Mouse (Mus musculus) pancreas, adult 10 weeks (tissue): Measurements from ENCODE around the gene Cox15. TPM values are rescaled to one million over a fixed set of nuclear protein-coding genes. Genes with fewer than 3 reads are reported as not detected.

Source experiments
- polyA plus RNA-seq: library from polyadenylated mRNA; stranded (reverse); fragments of 350-450 nt; fragmentation: Illumina TruSeq; extraction: RNeasy Lipid Tissue Mini Kit (QIAGEN cat#74804); gene quantifications from one replicate; pipeline ENCODE4 v1.2.3, GENCODE M21; 2015; ENCODE audit warnings: low read depth, low replicate concordance; ENCODE audit not compliant: insufficient read depth

Gene Cox15
- polyA plus RNA-seq, result 2.5 TPM

GRCm38 (mm10) chr19:43752489-43753225 is at the start of gene Cox15, which contains the start of gene Cutc:
Gene Cox15 (minus strand): TSS chr19:43753000.
Gene Cutc (plus strand): TSS chr19:43752996.

DNA sequence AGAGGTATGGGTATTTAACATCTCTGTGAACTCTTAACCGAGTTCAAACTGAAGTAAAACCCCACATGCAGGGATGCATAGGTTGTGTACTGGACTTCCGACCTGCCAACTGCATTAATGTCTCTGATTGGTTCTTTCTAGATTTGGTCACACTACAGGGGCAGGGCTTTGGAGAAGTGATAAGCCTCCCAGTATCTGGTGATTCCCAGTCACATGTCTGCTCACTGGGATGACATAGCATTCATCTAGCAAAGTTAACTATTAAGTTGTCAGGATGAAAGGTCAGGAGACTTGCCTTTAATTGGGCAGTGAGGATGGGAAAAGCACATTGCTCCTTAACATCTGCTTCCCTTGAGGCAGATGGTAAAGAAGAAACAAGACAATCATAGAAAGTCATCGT is 29.2 kb upstream of the Cox15 start, which contains the start of gene Abcc2:
Gene Abcc2 (plus strand): TSS at position 213 of the 400 bp plus-strand sequence.

GRCm38 (mm10) chr19:43689419-43690246 is 63.2 kb downstream of the Cox15 start, which contains the start of gene Entpd7:
Gene Entpd7 (plus strand): TSS chr19:43689672.

Other genes starting within 250 kb of the Cox15 start
- gene Got1, start 228.4 kb downstream of the Cox15 start, polyA plus RNA-seq, result 9.6 TPM
- gene Nkx2-3, start 140.7 kb downstream of the Cox15 start, polyA plus RNA-seq, result 3.1 TPM
- 38.0 TPM for gene Slc25a28, start 78.1 kb downstream of the Cox15 start, polyA plus RNA-seq
- 3.5 TPM for gene Entpd7, start 63.3 kb downstream of the Cox15 start, polyA plus RNA-seq
- gene Cutc, start within 50 bp of the Cox15 start, polyA plus RNA-seq, result 3.3 TPM
- not detected for gene Abcc2, start 29.2 kb upstream of the Cox15 start, polyA plus RNA-seq
- 5.9 TPM for gene Dnmbp, start 187.2 kb upstream of the Cox15 start, polyA plus RNA-seq
- 16.4 TPM for gene Cpn1, start 233.6 kb upstream of the Cox15 start, polyA plus RNA-seq